20 mouse cellular contexts compared by ENCODE assay signal in genomic region chr10:118970457-118971175, GRCm38 (mm10).
A peak's percentile ranks its signal among the peaks of the same experiment; 100 is the strongest.
DNase-seq lines count a peak whose midpoint lies in the region; ATAC-seq and TF ChIP-seq lines count a peak whose summit lies in the region.
"Had no signal": no experiment of that assay in that cellular context is flagged by ENCODE, and none has a peak within 500 bp of the region (broad histone marks: within the 10 kb centered on the region; RNA-seq: fewer than 3 reads in every experiment).

No protein-coding gene starts in this region.

- WGBS in neural tube, embryonic 13.5 days, result 68% methylated on average over 14 of the region's 14 CpGs
- 18% methylated on average over 14 of the region's 14 CpGs for WGBS in forebrain, embryonic 16.5 days

- no peak overlapping the region for H3K4me3 ChIP-seq in gastrocnemius, adult 2 months
- H3K4me3 ChIP-seq in neural tube, embryonic 13.5 days, result no peak overlapping the region
- no peak overlapping the region for H3K4me3 ChIP-seq in forebrain, embryonic 16.5 days (replicated peaks; ENCODE audit: low read length)
- H3K4me3 ChIP-seq: embryonic facial prominence, embryonic 15.5 days; heart, embryonic 15.5 days; layer of hippocampus, adult 2 months; limb, embryonic 12.5 days; liver, embryonic 13.5 days had no signal

- ATAC-seq in neural tube, embryonic 13.5 days (ENCODE audit: low read depth), result peak; percentile 40; the same call in 1 of the 2 replicates
- ATAC-seq in forebrain, embryonic 16.5 days, result peak; percentile 72

- peaks cover 4% of the 10 kb centered on the region; the same call in 1 of the 2 replicates for H3K27me3 ChIP-seq in neural tube, embryonic 13.5 days
- H3K27me3 ChIP-seq in forebrain, embryonic 16.5 days (replicated peaks; ENCODE audit: control insufficient read depth, insufficient read depth, low read length), result no peaks in the 10 kb centered on the region
- H3K27me3 ChIP-seq: embryonic facial prominence, embryonic 15.5 days; heart, embryonic 15.5 days; limb, embryonic 12.5 days; liver, embryonic 13.5 days had no signal

- intact Hi-C loops in gastrocnemius, adult 2 months (cut with DNase I), result no loop called here
- intact Hi-C loops in gastrocnemius, postnatal 36 days (cut with DNase I), result no loop called here

- no peaks in the 10 kb centered on the region for H3K36me3 ChIP-seq in neural tube, embryonic 13.5 days
- H3K36me3 ChIP-seq in forebrain, embryonic 16.5 days (ENCODE audit: control insufficient read depth, insufficient read depth), result no peaks in the 10 kb centered on the region
- H3K36me3 ChIP-seq: embryonic facial prominence, embryonic 15.5 days; heart, embryonic 15.5 days; limb, embryonic 12.5 days; liver, embryonic 13.5 days had no signal

- no peak overlapping the region for H3K4me2 ChIP-seq in neural tube, embryonic 13.5 days
- peak overlapping the region; percentile 5; the same call in 1 of the 2 replicates for H3K4me2 ChIP-seq in forebrain, embryonic 16.5 days (ENCODE audit: low read length)
- H3K4me2 ChIP-seq: embryonic facial prominence, embryonic 15.5 days; heart, embryonic 15.5 days; limb, embryonic 12.5 days; liver, embryonic 13.5 days had no signal

- peak overlapping the region; percentile 38; the same call in 1 of the 2 replicates for H3K27ac ChIP-seq in gastrocnemius, adult 2 months
- no peak overlapping the region for H3K27ac ChIP-seq in neural tube, embryonic 13.5 days (replicated peaks)
- H3K27ac ChIP-seq in forebrain, embryonic 16.5 days (ENCODE audit: low read length), result peak overlapping the region; percentile 11; the same call in 1 of the 2 replicates
- H3K27ac ChIP-seq: embryonic facial prominence, embryonic 15.5 days; heart, embryonic 15.5 days; kidney, postnatal 0 days; layer of hippocampus, adult 2 months; limb, embryonic 12.5 days; liver, embryonic 13.5 days had no signal

- no peak for TF ChIP-seq CTCF in gastrocnemius, adult 2 months (IDR thresholded peaks at IDR 0.05)

- no peak overlapping the region for H3K9ac ChIP-seq in neural tube, embryonic 13.5 days
- no peak overlapping the region for H3K9ac ChIP-seq in forebrain, embryonic 16.5 days (replicated peaks; ENCODE audit: low read depth, low read length)
- H3K9ac ChIP-seq: embryonic facial prominence, embryonic 15.5 days; heart, embryonic 15.5 days; limb, embryonic 12.5 days; liver, embryonic 13.5 days had no signal

- peaks cover 5% of the 10 kb centered on the region for H3K4me1 ChIP-seq in neural tube, embryonic 13.5 days (replicated peaks)
- peaks cover 7% of the 10 kb centered on the region; the same call in 1 of the 2 replicates for H3K4me1 ChIP-seq in forebrain, embryonic 16.5 days (replicated peaks; ENCODE audit: control insufficient read depth, insufficient read depth, low read length)
- H3K4me1 ChIP-seq: embryonic facial prominence, embryonic 15.5 days; heart, embryonic 15.5 days; liver, embryonic 13.5 days had no signal

- H3K9me3 ChIP-seq in neural tube, embryonic 13.5 days, result no peaks in the 10 kb centered on the region
- H3K9me3 ChIP-seq in forebrain, embryonic 16.5 days (ENCODE audit: control insufficient read depth, low read length), result no peaks in the 10 kb centered on the region
- H3K9me3 ChIP-seq: embryonic facial prominence, embryonic 15.5 days; heart, embryonic 15.5 days had no signal

- peak; percentile 64 for DNase-seq in gastrocnemius, adult 2 months
- DNase-seq in gastrocnemius, postnatal 36 days, result no peak
- no peak for DNase-seq in neural tube, embryonic 10.5 days (ENCODE audit: extremely low spot score, low spot score)
- no peak for DNase-seq in T-cell, adult 2 months (ENCODE audit: low spot score)
- no peak for DNase-seq in right cerebral cortex, adult 2 months (ENCODE audit: low spot score in 2 of 2)
- no peak for DNase-seq in spleen, postnatal 10 days (ENCODE audit: low spot score in 2 of 2)
- DNase-seq: adrenal gland, postnatal 36 days; cerebellum, postnatal 10 days; kidney, adult 11 months; liver, embryonic 13.5 days; midbrain, embryonic 14.5 days; right cerebral cortex, postnatal 14 days; thymus, postnatal 36 days had no signal
